Mouse (Mus musculus): ENCODE measurements around the gene Ift43.

GRCm38 (mm10) chr12:86075358-86075757, 7.0 kb upstream of the Ift43 start:
- TF ChIP-seq CTCF (IDR thresholded peaks at IDR 0.05; ENCODE audit: borderline replicate concordance, insufficient read depth, low read length) (no peak), POLR2A (IDR thresholded peaks at IDR 0.05; ENCODE audit: low read depth, low read length) (no peak)
